Mouse (Mus musculus) fibroblast of lung, adult 2 months (primary cell): ENCODE results near the gene Trp53.
A peak's percentile ranks its signal among the peaks of the same experiment; 100 is the strongest.
"Not testable (repeated sequence)": the region's sequence is repeated elsewhere in the genome, so short reads cannot be mapped to it uniquely, and the experiment has no call there.

ENCODE experiments used
- DNase-seq: peaks from one replicate; pipeline ENCODE4 v3.0.0-alpha.2; 2011; ENCODE audit warnings: low read depth

Gene Trp53

GRCm38 (mm10) chr11:69580091-69580514 is at the start of gene Trp53, which contains the start of gene Wrap53:
Gene Trp53 (plus strand): TSS chr11:69580359.
Gene Wrap53 (minus strand): TSS chr11:69580255.
- DNase-seq = peak; percentile 87

- DNase-seq = not testable (repeated sequence)
Observed at GRCm38 (mm10) chr11:69530755-69531154, 49.4 kb upstream of the Trp53 start.

GRCm38 (mm10) chr11:69532480-69533150 is 47.5 kb upstream of the Trp53 start:
- DNase-seq = no peak

GRCm38 (mm10) chr11:69534990-69535389 is 45.2 kb upstream of the Trp53 start:
- DNase-seq = no peak

- DNase-seq = no peak
Observed at GRCm38 (mm10) chr11:69540700-69541099, 39.5 kb upstream of the Trp53 start.

- not testable (repeated sequence) for DNase-seq
Observed at GRCm38 (mm10) chr11:69541741-69542140, 38.4 kb upstream of the Trp53 start.

- no peak for DNase-seq
Observed at GRCm38 (mm10) chr11:69543598-69543997, 36.6 kb upstream of the Trp53 start.

- no peak for DNase-seq
Observed at GRCm38 (mm10) chr11:69545957-69546356, 34.2 kb upstream of the Trp53 start.

- no peak for DNase-seq
Observed at GRCm38 (mm10) chr11:69546423-69547053, 33.6 kb upstream of the Trp53 start.

GRCm38 (mm10) chr11:69547071-69547470 is 33.1 kb upstream of the Trp53 start:
- DNase-seq = no peak

- no peak for DNase-seq
Observed at GRCm38 (mm10) chr11:69549060-69549656, 31.0 kb upstream of the Trp53 start, which contains the start of gene Dnah2. Gene Dnah2 (minus strand): TSS chr11:69549110.

- DNase-seq = no peak
Observed at GRCm38 (mm10) chr11:69551310-69551709, 28.8 kb upstream of the Trp53 start.

- no peak for DNase-seq
Observed at GRCm38 (mm10) chr11:69552622-69553340, 27.4 kb upstream of the Trp53 start.

GRCm38 (mm10) chr11:69553341-69553721 is 26.8 kb upstream of the Trp53 start:
- no peak for DNase-seq

GRCm38 (mm10) chr11:69554539-69555140 is 25.5 kb upstream of the Trp53 start:
- DNase-seq = no peak

GRCm38 (mm10) chr11:69557381-69557958 is 22.7 kb upstream of the Trp53 start:
- no peak for DNase-seq

- no peak for DNase-seq
Observed at GRCm38 (mm10) chr11:69558756-69559155, 21.4 kb upstream of the Trp53 start.

GRCm38 (mm10) chr11:69559183-69559582 is 21.0 kb upstream of the Trp53 start:
- no peak for DNase-seq

GRCm38 (mm10) chr11:69559851-69560765 is 20.1 kb upstream of the Trp53 start, which contains the start of gene Efnb3:
Gene Efnb3 (minus strand): TSS chr11:69560205.
- DNase-seq = no peak
